ENCODE assay signal across 1 mouse cellular context in the genomic region with DNA sequence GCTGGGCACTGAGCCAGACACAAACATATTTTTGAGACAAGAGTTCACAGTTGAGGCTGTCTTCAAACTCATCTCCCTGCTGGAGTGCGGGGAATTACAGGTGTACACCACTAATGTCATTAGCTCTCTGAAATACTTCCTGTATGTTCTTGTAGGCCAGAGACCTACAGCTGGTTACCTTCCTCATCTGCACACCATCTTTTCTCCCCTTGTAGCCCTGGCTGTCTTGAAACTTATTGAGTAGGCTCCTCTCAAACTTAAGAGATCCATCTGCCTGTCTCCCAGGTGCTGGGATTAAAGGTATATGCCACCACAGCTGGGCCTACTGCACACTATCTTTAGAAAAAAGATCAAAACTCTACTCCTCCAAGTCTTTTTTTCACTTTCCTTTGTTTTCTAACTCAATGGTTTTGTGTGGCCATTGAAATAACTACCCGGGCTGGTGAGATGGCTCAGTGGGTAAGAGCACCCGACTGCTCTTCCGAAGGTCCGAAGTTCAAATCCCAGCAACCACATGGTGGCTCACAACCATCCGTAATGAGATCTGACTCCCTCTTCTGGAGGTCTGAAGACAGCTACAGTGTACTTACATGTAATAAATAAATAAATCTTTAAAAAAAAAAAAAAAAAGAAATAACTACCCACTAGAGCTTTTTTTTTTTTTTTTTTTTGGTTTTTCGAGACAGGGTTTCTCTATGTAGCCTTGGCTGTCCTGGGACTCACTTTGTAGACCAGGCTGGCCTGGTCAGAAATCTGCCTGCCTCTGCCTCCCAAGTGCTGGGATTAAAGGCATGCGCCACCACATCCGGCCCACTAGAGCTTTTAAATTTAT.
TF ChIP-seq lines count a peak whose summit lies in the region.

No protein-coding gene starts in this region.

TF ChIP-seq in CH12.LX, 34 proteins besides CTCF, POLR2A, EP300 and RAD21:
- TF ChIP-seq POLR2AphosphoS2 (IDR thresholded peaks at IDR 0.05; ENCODE audit: low read depth, low read length) (peak; percentile 96), ZMIZ1 (IDR thresholded peaks at IDR 0.05; ENCODE audit: low read depth, low read length) (peak; percentile 82), CHD2 (IDR thresholded peaks at IDR 0.05; ENCODE audit: low read length) (peak; percentile 79; the same call in 1 of the 2 replicates), MYC (IDR thresholded peaks at IDR 0.05; ENCODE audit: low read depth, low read length) (peak; percentile 32; the same call in 1 of the 2 replicates), ZNF384 (IDR thresholded peaks at IDR 0.05; ENCODE audit: low read depth, low read length) (peak; percentile 71), TBP (conservative IDR thresholded peaks at IDR 0.05; ENCODE audit: low read depth, low read length) (0 out of 2 replicates have a peak, but pooled peaks have one; percentile 54)
